Mouse (Mus musculus) erythroblast, embryonic 14.5 days (primary cell): ENCODE measurements around the gene Aco2.

Source experiments
- GATA1 ChIP-seq: IDR thresholded peaks from 2 replicates; pipeline ENCODE4 v1.6.1; 2012; ENCODE audit warnings: low read length, inconsistent platforms, mixed read lengths
- TAL1 ChIP-seq: IDR thresholded peaks from 3 replicates; pipeline ENCODE4 v1.6.1; 2012; ENCODE audit warnings: low read length, inconsistent platforms, mixed read lengths

- TF ChIP-seq TAL1 (no peak), GATA1 (no peak)
These were observed 77.5 kb downstream of the Aco2 start for GRCm38 (mm10) chr15:81949476-81950131.
